Mouse (Mus musculus): ENCODE measurements around the gene Them7. TPM values are rescaled to one million over a fixed set of nuclear protein-coding genes. Genes with fewer than 3 reads are reported as not detected.

Gene Them7
- total and polyA plus RNA-seq, 3 experiments, result not detected

DNA sequence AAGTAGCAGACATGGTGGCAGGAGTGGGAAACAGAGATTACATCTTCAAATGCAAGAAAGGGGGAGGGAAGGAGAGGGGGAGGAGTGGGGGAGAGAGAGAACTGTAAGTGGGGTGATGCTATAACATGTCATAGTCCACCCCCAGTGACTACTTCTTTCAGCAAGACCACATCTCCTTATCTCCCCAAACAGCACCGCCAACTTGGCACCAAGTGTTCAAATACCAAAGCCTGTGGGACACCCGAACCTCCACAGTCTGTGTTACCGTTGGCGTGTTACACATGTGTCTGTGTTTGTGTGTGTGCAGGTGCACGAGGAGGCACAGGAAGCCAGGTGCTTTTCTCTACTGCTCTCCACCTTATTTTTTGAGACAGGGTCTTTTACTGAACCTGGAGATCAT lies 4.9 kb upstream of the Them7 start:
- no peak for ATAC-seq (ENCODE audit: extremely low read depth, insufficient number of reproducible peaks, low FRiP score, poor library complexity, severe bottlenecking)
- Histone ChIP-seq H3K27me3 (ENCODE audit: insufficient read depth, low read length) (peaks cover 1% of the 10 kb centered on the region; the same call in 1 of the 2 replicates), H3K4me1 (ENCODE audit: insufficient read depth, low read depth, low read length) (no peaks in the 10 kb centered on the region), H3K4me3 (ENCODE audit: low read depth, low read length) (no peak overlapping the region), H3K9me3 (replicated peaks) (no peaks in the 10 kb centered on the region), H3K36me3 (replicated peaks) (no peaks in the 10 kb centered on the region)
- TF ChIP-seq GATA2 (IDR thresholded peaks at IDR 0.05; ENCODE audit: borderline replicate concordance, low read depth, low read length), result no peak
- no peak for TF ChIP-seq GATA1 (IDR thresholded peaks at IDR 0.05; ENCODE audit: borderline replicate concordance, low read length)
- TF ChIP-seq TAL1 (conservative IDR thresholded peaks at IDR 0.05; ENCODE audit: low read depth, low read length), result no peak
- TF ChIP-seq CTCF (IDR thresholded peaks at IDR 0.05; ENCODE audit: low read depth, low read length), result no peak
- no peak for TF ChIP-seq POLR2AphosphoS5 (IDR thresholded peaks at IDR 0.05; ENCODE audit: insufficient replicate concordance, low read depth, low read length)
- DNase-seq (ENCODE audit: low spot score), result no peak

DNA sequence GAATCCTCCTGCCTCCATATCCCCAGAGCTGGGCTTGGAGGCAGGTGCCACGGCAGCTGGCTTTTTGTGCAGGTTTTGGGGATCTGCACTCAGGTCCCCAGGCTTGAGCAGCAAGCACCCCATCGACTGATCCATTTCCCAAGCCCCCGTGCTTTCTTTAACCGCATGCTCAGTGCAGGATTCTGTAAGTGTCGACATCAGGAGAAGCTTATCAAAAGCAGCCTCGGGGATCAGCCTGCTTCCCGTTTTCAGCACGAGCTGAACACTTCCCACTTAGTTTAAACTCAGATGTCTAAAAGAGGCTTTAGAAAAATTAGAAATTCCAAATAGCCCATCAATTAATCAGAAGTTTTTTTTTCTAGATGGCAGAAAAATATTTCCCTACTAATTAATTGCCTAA lies 4.5 kb upstream of the Them7 start:
- no peaks in the 10 kb centered on the region for H3K9me3 ChIP-seq (replicated peaks)
- no peaks in the 10 kb centered on the region for H3K4me1 ChIP-seq (ENCODE audit: insufficient read depth, low read depth, low read length)
- H3K27me3 ChIP-seq (ENCODE audit: insufficient read depth, low read length), result peaks cover 4% of the 10 kb centered on the region; the same call in 1 of the 2 replicates
- no peak overlapping the region for H3K4me3 ChIP-seq (ENCODE audit: low read depth, low read length)
- TF ChIP-seq GATA1 (IDR thresholded peaks at IDR 0.05; ENCODE audit: borderline replicate concordance, low read length), result no peak
- no peak for TF ChIP-seq GATA2 (IDR thresholded peaks at IDR 0.05; ENCODE audit: borderline replicate concordance, low read depth, low read length)
- no peak for TF ChIP-seq CTCF (IDR thresholded peaks at IDR 0.05; ENCODE audit: low read depth, low read length)
- no peak for TF ChIP-seq TAL1 (conservative IDR thresholded peaks at IDR 0.05; ENCODE audit: low read depth, low read length)
- TF ChIP-seq POLR2AphosphoS5 (IDR thresholded peaks at IDR 0.05; ENCODE audit: insufficient replicate concordance, low read depth, low read length), result no peak
- no peak for ATAC-seq (ENCODE audit: extremely low read depth, insufficient number of reproducible peaks, low FRiP score, poor library complexity, severe bottlenecking)
- no peaks in the 10 kb centered on the region for H3K36me3 ChIP-seq (replicated peaks)
- DNase-seq (ENCODE audit: low spot score), result no peak

DNA sequence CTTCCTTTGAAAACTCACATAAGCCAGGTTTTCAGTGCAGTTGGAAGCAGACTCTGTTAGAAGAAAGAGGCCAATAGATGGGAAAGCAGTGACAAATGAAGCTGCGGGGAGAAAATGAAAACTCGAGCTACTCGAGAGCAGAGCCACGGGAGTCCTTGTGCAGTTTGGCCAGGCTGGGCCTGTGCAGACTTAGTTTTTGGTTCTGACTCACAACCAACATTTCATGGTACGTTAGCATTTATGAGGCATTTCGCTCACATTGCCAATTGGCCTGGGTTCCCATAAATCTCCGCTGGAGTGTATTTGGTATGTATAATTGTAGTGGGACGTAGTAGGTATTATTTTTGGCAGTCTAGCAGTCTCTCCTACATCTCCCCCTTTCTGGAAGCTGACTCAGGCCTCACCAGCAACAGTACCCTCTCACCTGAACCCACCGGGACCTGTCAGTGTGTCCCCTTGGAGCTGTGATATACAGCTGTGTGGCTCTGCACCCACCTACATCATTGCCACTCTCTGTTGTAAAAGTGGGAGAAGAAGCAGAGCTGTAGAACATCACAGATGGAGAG lies 3.3 kb upstream of the Them7 start:
- Histone ChIP-seq H3K36me3 (replicated peaks) (no peaks in the 10 kb centered on the region), H3K9me3 (replicated peaks) (no peaks in the 10 kb centered on the region), H3K4me1 (ENCODE audit: insufficient read depth, low read depth, low read length) (no peaks in the 10 kb centered on the region), H3K4me3 (ENCODE audit: low read depth, low read length) (no peak overlapping the region), H3K27me3 (ENCODE audit: insufficient read depth, low read length) (peaks cover 4% of the 10 kb centered on the region; the same call in 1 of the 2 replicates)
- DNase-seq (ENCODE audit: low spot score), result no peak
- TF ChIP-seq CTCF (IDR thresholded peaks at IDR 0.05; ENCODE audit: low read depth, low read length), result no peak
- no peak for TF ChIP-seq POLR2AphosphoS5 (IDR thresholded peaks at IDR 0.05; ENCODE audit: insufficient replicate concordance, low read depth, low read length)
- TF ChIP-seq TAL1 (conservative IDR thresholded peaks at IDR 0.05; ENCODE audit: low read depth, low read length), result no peak
- no peak for TF ChIP-seq GATA1 (IDR thresholded peaks at IDR 0.05; ENCODE audit: borderline replicate concordance, low read length)
- TF ChIP-seq GATA2 (IDR thresholded peaks at IDR 0.05; ENCODE audit: borderline replicate concordance, low read depth, low read length), result no peak
- no peak for ATAC-seq (ENCODE audit: extremely low read depth, insufficient number of reproducible peaks, low FRiP score, poor library complexity, severe bottlenecking)

DNA sequence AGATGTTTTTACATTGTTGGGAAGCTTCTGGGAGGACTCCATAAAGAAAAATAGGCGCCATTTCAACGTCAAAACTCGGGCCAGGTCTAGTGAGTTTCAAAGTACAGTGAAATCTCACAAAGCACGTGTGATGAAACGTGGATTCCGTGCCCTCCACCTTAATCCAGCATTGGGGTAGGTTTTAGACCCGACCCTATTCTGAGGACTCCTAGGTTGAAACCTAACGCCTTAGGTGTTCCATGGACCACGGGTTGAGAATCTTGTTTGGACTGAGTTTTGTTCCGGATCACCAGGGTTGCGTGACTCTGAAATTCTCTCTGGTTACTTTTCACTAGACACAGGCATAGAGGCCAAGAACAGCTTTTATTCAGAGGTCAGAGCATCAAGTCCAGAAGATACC lies 514 bp upstream of the Them7 start:
- H3K9me3 ChIP-seq (replicated peaks), result no peaks in the 10 kb centered on the region
- H3K27me3 ChIP-seq (ENCODE audit: insufficient read depth, low read length), result peaks cover 6% of the 10 kb centered on the region; the same call in 1 of the 2 replicates
- no peaks in the 10 kb centered on the region for H3K36me3 ChIP-seq (replicated peaks)
- no peak for TF ChIP-seq CTCF (IDR thresholded peaks at IDR 0.05; ENCODE audit: low read depth, low read length)
- no peaks in the 10 kb centered on the region for H3K4me1 ChIP-seq (ENCODE audit: insufficient read depth, low read depth, low read length)
- ATAC-seq (ENCODE audit: extremely low read depth, insufficient number of reproducible peaks, low FRiP score, poor library complexity, severe bottlenecking) (no peak), DNase-seq (ENCODE audit: low spot score) (no peak)
- H3K4me3 ChIP-seq (ENCODE audit: low read depth, low read length), result no peak overlapping the region

DNA sequence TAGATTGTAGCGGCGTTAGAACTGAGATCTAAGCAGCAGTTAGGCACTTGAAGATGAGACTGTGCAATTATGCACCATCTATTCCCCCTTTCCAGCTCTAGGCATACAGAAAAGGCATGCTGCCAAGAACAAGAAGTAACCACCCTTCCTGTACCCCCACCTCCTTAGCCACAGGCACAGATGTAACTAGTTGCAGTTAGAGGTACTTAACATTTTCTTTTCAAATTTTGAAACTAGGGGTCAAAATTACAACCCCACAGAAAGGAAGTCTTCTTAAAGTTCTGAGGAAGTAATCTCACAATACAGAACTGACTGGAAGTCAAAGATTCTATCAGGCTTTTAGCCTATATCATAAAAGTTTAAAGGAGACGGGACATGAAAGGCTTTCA lies 861 bp downstream of the Them7 start:
- DNase-seq (ENCODE audit: low spot score) (no peak), ATAC-seq (ENCODE audit: extremely low read depth, insufficient number of reproducible peaks, low FRiP score, poor library complexity, severe bottlenecking) (no peak)
- no peaks in the 10 kb centered on the region for H3K9me3 ChIP-seq (replicated peaks)
- no peaks in the 10 kb centered on the region for H3K4me1 ChIP-seq (ENCODE audit: insufficient read depth, low read depth, low read length)
- no peaks in the 10 kb centered on the region for H3K36me3 ChIP-seq (replicated peaks)
- no peak overlapping the region for H3K4me3 ChIP-seq (ENCODE audit: low read depth, low read length)
- TF ChIP-seq TAL1 (conservative IDR thresholded peaks at IDR 0.05; ENCODE audit: low read depth, low read length) (no peak), CTCF (IDR thresholded peaks at IDR 0.05; ENCODE audit: low read depth, low read length) (no peak), GATA2 (IDR thresholded peaks at IDR 0.05; ENCODE audit: borderline replicate concordance, low read depth, low read length) (no peak), GATA1 (IDR thresholded peaks at IDR 0.05; ENCODE audit: borderline replicate concordance, low read length) (no peak), POLR2AphosphoS5 (IDR thresholded peaks at IDR 0.05; ENCODE audit: insufficient replicate concordance, low read depth, low read length) (no peak)
- H3K27me3 ChIP-seq (ENCODE audit: insufficient read depth, low read length), result peaks cover 9% of the 10 kb centered on the region

DNA sequence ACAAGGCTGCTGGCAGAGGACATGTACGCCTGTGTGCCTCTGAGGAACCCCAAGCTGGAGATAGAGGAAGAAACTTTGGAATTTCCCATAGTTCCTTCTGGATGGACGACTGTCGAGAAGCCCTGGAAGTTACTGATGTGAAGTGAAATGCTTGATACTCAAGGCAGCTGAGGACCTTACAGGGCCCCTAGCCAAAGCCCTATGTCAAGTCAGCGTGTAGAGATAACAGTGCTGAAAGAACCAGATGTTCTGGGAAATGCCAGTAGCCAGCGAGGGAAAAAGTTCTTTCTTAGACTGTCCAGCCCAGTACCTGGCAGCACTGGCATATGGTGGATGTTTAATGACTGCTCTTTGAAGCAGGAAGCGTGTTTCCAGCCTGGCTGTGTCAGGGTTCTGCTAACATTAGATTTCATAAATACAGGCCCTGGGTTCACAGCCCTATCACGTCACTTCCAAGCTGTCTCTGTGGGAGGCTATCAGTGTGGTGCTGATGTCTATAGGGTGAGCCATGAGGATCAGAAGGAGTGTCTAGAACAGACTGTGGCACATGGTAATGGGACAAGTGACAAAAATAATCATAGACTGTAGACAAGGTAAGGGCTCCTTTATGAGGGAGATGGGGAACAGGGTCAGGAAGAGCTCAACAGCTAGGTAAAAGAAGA lies 2.3 kb downstream of the Them7 start:
- no peak overlapping the region for H3K4me3 ChIP-seq (ENCODE audit: low read depth, low read length)
- H3K27me3 ChIP-seq (ENCODE audit: insufficient read depth, low read length), result peaks cover 9% of the 10 kb centered on the region
- ATAC-seq (ENCODE audit: extremely low read depth, insufficient number of reproducible peaks, low FRiP score, poor library complexity, severe bottlenecking) (no peak), DNase-seq (ENCODE audit: low spot score) (no peak)
- H3K4me1 ChIP-seq (ENCODE audit: insufficient read depth, low read depth, low read length), result no peaks in the 10 kb centered on the region
- no peaks in the 10 kb centered on the region for H3K9me3 ChIP-seq (replicated peaks)
- no peaks in the 10 kb centered on the region for H3K36me3 ChIP-seq (replicated peaks)
- TF ChIP-seq CTCF (IDR thresholded peaks at IDR 0.05; ENCODE audit: low read depth, low read length), result no peak
